Mouse (Mus musculus): ENCODE results near the gene Parp16. TPM values are rescaled to one million over a fixed set of nuclear protein-coding genes. Genes with fewer than 3 reads are reported as not detected.

Gene Parp16
- 12.2 and 17.1 TPM in 2 replicates for polyA plus RNA-seq (2012; rRNA removed; ENCODE audit: low replicate concordance)

GRCm38 (mm10) chr9:65195053-65195452, at the start of gene Parp16:
TSS of gene Parp16 (plus strand) at chr9:65195353.

DNA sequence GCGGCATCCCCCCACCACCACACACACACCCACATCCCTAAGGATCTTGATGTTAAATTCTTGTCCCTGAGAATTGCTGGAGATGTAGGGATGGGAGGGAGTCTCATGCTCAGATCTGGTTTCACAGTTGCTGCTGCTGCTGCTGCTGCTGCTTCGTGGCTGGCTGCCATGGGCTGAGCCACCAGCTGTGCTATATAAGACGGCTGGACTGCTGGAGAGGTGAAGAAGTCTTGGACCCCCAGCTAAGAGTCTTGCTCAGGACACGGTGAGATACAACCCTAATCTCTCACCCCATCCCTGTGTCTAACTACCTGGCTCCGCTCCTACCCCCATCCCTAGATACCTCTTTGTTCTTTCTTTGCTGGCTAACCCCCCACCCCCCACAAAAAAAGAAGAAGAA, 69.8 kb downstream of the Parp16 start, which contains the start of gene Cilp:
Cilp (plus strand) TSS at position 222 of the 400 bp plus-strand sequence.

Other genes starting within 250 kb of the Parp16 start
- gene Slc24a1, start 243.7 kb upstream of the Parp16 start, polyA plus RNA-seq (2012; rRNA removed; ENCODE audit: low replicate concordance), result 0.09 TPM in 1 of 2 replicates, not detected in the other
- 9.8 and 17.1 TPM in 2 replicates for gene Ints14, start 234.4 kb upstream of the Parp16 start, polyA plus RNA-seq (2012; rRNA removed; ENCODE audit: low replicate concordance)
- 29.3 and 31.6 TPM in 2 replicates for gene Hacd3, start 173.7 kb upstream of the Parp16 start, polyA plus RNA-seq (2012; rRNA removed; ENCODE audit: low replicate concordance)
- gene Dpp8, start 162.9 kb upstream of the Parp16 start, polyA plus RNA-seq (2012; rRNA removed; ENCODE audit: low replicate concordance), result 39.8 and 74.5 TPM in 2 replicates
- 9.8 and 12.4 TPM in 2 replicates for gene Igdcc4, start 93.9 kb upstream of the Parp16 start, polyA plus RNA-seq (2012; rRNA removed; ENCODE audit: low replicate concordance)
- 0.23 and 0.41 TPM in 2 replicates for gene Igdcc3, start 54.2 kb upstream of the Parp16 start, polyA plus RNA-seq (2012; rRNA removed; ENCODE audit: low replicate concordance)
- gene Cilp, start 69.8 kb downstream of the Parp16 start, polyA plus RNA-seq (2012; rRNA removed; ENCODE audit: low replicate concordance), result 4.0 and 13.6 TPM in 2 replicates
- 13.6 and 14.2 TPM in 2 replicates for gene Clpx, start 98.9 kb downstream of the Parp16 start, polyA plus RNA-seq (2012; rRNA removed; ENCODE audit: low replicate concordance)
- gene Pdcd7, start 150.8 kb downstream of the Parp16 start, polyA plus RNA-seq (2012; rRNA removed; ENCODE audit: low replicate concordance), result 9.5 and 16.5 TPM in 2 replicates
- 0.23 and 0.51 TPM in 2 replicates for gene Ubap1l, start 165.7 kb downstream of the Parp16 start, polyA plus RNA-seq (2012; rRNA removed; ENCODE audit: low replicate concordance)
- 1.9 and 7.6 TPM in 2 replicates for gene Kbtbd13, start 196.3 kb downstream of the Parp16 start, polyA plus RNA-seq (2012; rRNA removed; ENCODE audit: low replicate concordance)
- gene Rasl12, start 203.2 kb downstream of the Parp16 start, polyA plus RNA-seq (2012; rRNA removed; ENCODE audit: low replicate concordance), result 53.4 and 69.3 TPM in 2 replicates
- gene Slc51b, start 227.6 kb downstream of the Parp16 start, polyA plus RNA-seq (2012; rRNA removed; ENCODE audit: low replicate concordance), result not detected in 2 replicates
- gene Mtfmt, start 240.4 kb downstream of the Parp16 start, polyA plus RNA-seq (2012; rRNA removed; ENCODE audit: low replicate concordance), result 9.0 and 11.5 TPM in 2 replicates